Mouse (Mus musculus): ENCODE measurements around the gene Olfr887. TPM values are rescaled to one million over a fixed set of nuclear protein-coding genes. Genes with fewer than 3 reads are reported as not detected.

Gene Olfr887
- not detected in 2 replicates for polyA plus RNA-seq (2015; fragmentation: Nextera tagmentation; extraction: Ambion mirVana)

- 69% methylated on average over 1 of the region's 1 CpGs for WGBS
- H3K4me1 ChIP-seq (ENCODE audit: control insufficient read depth, insufficient read depth, low read length) = no peaks in the 10 kb centered on the region
- no peak for ATAC-seq (replicated peaks; ENCODE audit: extremely low read depth, insufficient read depth, low FRiP score)
These were observed at the start of gene Olfr887 for GRCm38 (mm10) chr9:38083772-38084171. Olfr887 (plus strand) TSS chr9:38084072.

GRCm38 (mm10) chr9:38046255-38046654 lies 37.6 kb upstream of the Olfr887 start, which contains the start of gene Olfr884:
Olfr884 (plus strand) TSS chr9:38046555.
- Histone ChIP-seq H3K27me3 (ENCODE audit: control insufficient read depth, insufficient read depth, low read length) (no peaks in the 10 kb centered on the region), H3K27ac (ENCODE audit: low read length) (no peak within 1 kb of the TSS), H3K4me2 (ENCODE audit: low read depth, low read length) (no peak within 1 kb of the TSS), H3K9me3 (replicated peaks; ENCODE audit: control insufficient read depth, low read length) (no peaks in the 10 kb centered on the region), H3K36me3 (ENCODE audit: control insufficient read depth, insufficient read depth) (no peaks in the 10 kb centered on the region), H3K9ac (ENCODE audit: low read length) (no peak within 1 kb of the TSS), H3K4me1 (ENCODE audit: control insufficient read depth, insufficient read depth, low read length) (no peaks in the 10 kb centered on the region), H3K4me3 (ENCODE audit: low read length) (no peak within 1 kb of the TSS)
- ATAC-seq (replicated peaks; ENCODE audit: extremely low read depth, insufficient read depth, low FRiP score) = no peak
- WGBS = 59% methylated on average over 1 of the region's 1 CpGs

More at GRCm38 (mm10) chr9:38083772-38084171, at the start of gene Olfr887:
- no peak within 1 kb of the TSS for H3K4me2 ChIP-seq (ENCODE audit: low read depth, low read length)
- H3K9me3 ChIP-seq (replicated peaks; ENCODE audit: control insufficient read depth, low read length) = no peaks in the 10 kb centered on the region
- H3K27me3 ChIP-seq (ENCODE audit: control insufficient read depth, insufficient read depth, low read length) = no peaks in the 10 kb centered on the region
- H3K27ac ChIP-seq (ENCODE audit: low read length) = no peak within 1 kb of the TSS
- H3K9ac ChIP-seq (ENCODE audit: low read length) = no peak within 1 kb of the TSS
- no peak within 1 kb of the TSS for H3K4me3 ChIP-seq (ENCODE audit: low read length)
- H3K36me3 ChIP-seq (ENCODE audit: control insufficient read depth, insufficient read depth) = no peaks in the 10 kb centered on the region

- Histone ChIP-seq H3K36me3 (ENCODE audit: control insufficient read depth, insufficient read depth) (no peaks in the 10 kb centered on the region), H3K9ac (ENCODE audit: low read length) (no peak within 1 kb of the TSS), H3K4me1 (ENCODE audit: control insufficient read depth, insufficient read depth, low read length) (no peaks in the 10 kb centered on the region), H3K4me2 (ENCODE audit: low read depth, low read length) (no peak within 1 kb of the TSS), H3K9me3 (replicated peaks; ENCODE audit: control insufficient read depth, low read length) (no peaks in the 10 kb centered on the region), H3K27ac (ENCODE audit: low read length) (no peak within 1 kb of the TSS), H3K27me3 (ENCODE audit: control insufficient read depth, insufficient read depth, low read length) (no peaks in the 10 kb centered on the region), H3K4me3 (ENCODE audit: low read length) (no peak within 1 kb of the TSS)
- WGBS = 82% methylated on average over 3 of the region's 3 CpGs
- no peak for ATAC-seq (replicated peaks; ENCODE audit: extremely low read depth, insufficient read depth, low FRiP score)
These were observed 22.9 kb upstream of the Olfr887 start, which contains the start of gene Olfr885 for GRCm38 (mm10) chr9:38061022-38061421. Olfr885 (plus strand) TSS chr9:38061322.

GRCm38 (mm10) chr9:38107828-38108227 lies 24.0 kb downstream of the Olfr887 start, which contains the start of gene Olfr888:
Olfr888 (plus strand) TSS chr9:38108128.
- H3K9ac ChIP-seq (ENCODE audit: low read length) = no peak within 1 kb of the TSS
- H3K4me2 ChIP-seq (ENCODE audit: low read depth, low read length) = no peak within 1 kb of the TSS
- no peaks in the 10 kb centered on the region for H3K27me3 ChIP-seq (ENCODE audit: control insufficient read depth, insufficient read depth, low read length)
- no peaks in the 10 kb centered on the region for H3K36me3 ChIP-seq (ENCODE audit: control insufficient read depth, insufficient read depth)
- H3K27ac ChIP-seq (ENCODE audit: low read length) = no peak within 1 kb of the TSS
- no peaks in the 10 kb centered on the region for H3K9me3 ChIP-seq (replicated peaks; ENCODE audit: control insufficient read depth, low read length)
- H3K4me1 ChIP-seq (ENCODE audit: control insufficient read depth, insufficient read depth, low read length) = no peaks in the 10 kb centered on the region
- no peak for ATAC-seq (replicated peaks; ENCODE audit: extremely low read depth, insufficient read depth, low FRiP score)
- WGBS = 53% methylated on average over 1 of the region's 1 CpGs
- H3K4me3 ChIP-seq (ENCODE audit: low read length) = no peak within 1 kb of the TSS

GRCm38 (mm10) chr9:38114898-38115297 lies 31.0 kb downstream of the Olfr887 start, which contains the start of gene Olfr889:
Olfr889 (plus strand) TSS chr9:38115198.
- Histone ChIP-seq H3K4me2 (ENCODE audit: low read depth, low read length) (no peak within 1 kb of the TSS), H3K9ac (ENCODE audit: low read length) (no peak within 1 kb of the TSS), H3K9me3 (replicated peaks; ENCODE audit: control insufficient read depth, low read length) (no peaks in the 10 kb centered on the region), H3K27me3 (ENCODE audit: control insufficient read depth, insufficient read depth, low read length) (no peaks in the 10 kb centered on the region), H3K36me3 (ENCODE audit: control insufficient read depth, insufficient read depth) (no peaks in the 10 kb centered on the region), H3K27ac (ENCODE audit: low read length) (no peak within 1 kb of the TSS), H3K4me1 (ENCODE audit: control insufficient read depth, insufficient read depth, low read length) (no peaks in the 10 kb centered on the region), H3K4me3 (ENCODE audit: low read length) (no peak within 1 kb of the TSS)
- no peak for ATAC-seq (replicated peaks; ENCODE audit: extremely low read depth, insufficient read depth, low FRiP score)

Other genes with a start within 250 kb of the Olfr887 start
- not detected in 2 replicates for gene Olfr877, start 229.8 kb upstream of the Olfr887 start, polyA plus RNA-seq (2015; fragmentation: Nextera tagmentation; extraction: Ambion mirVana)
- not detected in 2 replicates for gene Olfr145, start 187.3 kb upstream of the Olfr887 start, polyA plus RNA-seq (2015; fragmentation: Nextera tagmentation; extraction: Ambion mirVana)
- gene Olfr878, start 166.2 kb upstream of the Olfr887 start, polyA plus RNA-seq (2015; fragmentation: Nextera tagmentation; extraction: Ambion mirVana) = not detected in 2 replicates
- gene Olfr881, start 92.2 kb upstream of the Olfr887 start, polyA plus RNA-seq (2015; fragmentation: Nextera tagmentation; extraction: Ambion mirVana) = not detected in 2 replicates
- gene Olfr883, start 58.3 kb upstream of the Olfr887 start, polyA plus RNA-seq (2015; fragmentation: Nextera tagmentation; extraction: Ambion mirVana) = not detected in 2 replicates
- gene Olfr884, start 37.5 kb upstream of the Olfr887 start, polyA plus RNA-seq (2015; fragmentation: Nextera tagmentation; extraction: Ambion mirVana) = not detected in 2 replicates
- not detected in 2 replicates for gene Olfr885, start 22.8 kb upstream of the Olfr887 start, polyA plus RNA-seq (2015; fragmentation: Nextera tagmentation; extraction: Ambion mirVana)
- gene Olfr888, start 24.1 kb downstream of the Olfr887 start, polyA plus RNA-seq (2015; fragmentation: Nextera tagmentation; extraction: Ambion mirVana) = not detected in 2 replicates
- gene Olfr889, start 31.1 kb downstream of the Olfr887 start, polyA plus RNA-seq (2015; fragmentation: Nextera tagmentation; extraction: Ambion mirVana) = 0.02 and 0.04 TPM in 2 replicates
- not detected in 2 replicates for gene Olfr890, start 58.4 kb downstream of the Olfr887 start, polyA plus RNA-seq (2015; fragmentation: Nextera tagmentation; extraction: Ambion mirVana)
- not detected in 2 replicates for gene Olfr891, start 96.7 kb downstream of the Olfr887 start, polyA plus RNA-seq (2015; fragmentation: Nextera tagmentation; extraction: Ambion mirVana)
- not detected in 2 replicates for gene Olfr893, start 124.3 kb downstream of the Olfr887 start, polyA plus RNA-seq (2015; fragmentation: Nextera tagmentation; extraction: Ambion mirVana)
- not detected in 2 replicates for gene Olfr894, start 134.0 kb downstream of the Olfr887 start, polyA plus RNA-seq (2015; fragmentation: Nextera tagmentation; extraction: Ambion mirVana)
- not detected in 2 replicates for gene Olfr143, start 168.7 kb downstream of the Olfr887 start, polyA plus RNA-seq (2015; fragmentation: Nextera tagmentation; extraction: Ambion mirVana)
- gene Olfr895, start 183.8 kb downstream of the Olfr887 start, polyA plus RNA-seq (2015; fragmentation: Nextera tagmentation; extraction: Ambion mirVana) = not detected in 2 replicates
- not detected in 2 replicates for gene Olfr896-ps1, start 207.0 kb downstream of the Olfr887 start, polyA plus RNA-seq (2015; fragmentation: Nextera tagmentation; extraction: Ambion mirVana)
- not detected in 2 replicates for gene Olfr25, start 245.0 kb downstream of the Olfr887 start, polyA plus RNA-seq (2015; fragmentation: Nextera tagmentation; extraction: Ambion mirVana)

Data from heart, embryonic 16.5 days (tissue).